ENCODE assay signal across 1 mouse cellular context in the genomic region with DNA sequence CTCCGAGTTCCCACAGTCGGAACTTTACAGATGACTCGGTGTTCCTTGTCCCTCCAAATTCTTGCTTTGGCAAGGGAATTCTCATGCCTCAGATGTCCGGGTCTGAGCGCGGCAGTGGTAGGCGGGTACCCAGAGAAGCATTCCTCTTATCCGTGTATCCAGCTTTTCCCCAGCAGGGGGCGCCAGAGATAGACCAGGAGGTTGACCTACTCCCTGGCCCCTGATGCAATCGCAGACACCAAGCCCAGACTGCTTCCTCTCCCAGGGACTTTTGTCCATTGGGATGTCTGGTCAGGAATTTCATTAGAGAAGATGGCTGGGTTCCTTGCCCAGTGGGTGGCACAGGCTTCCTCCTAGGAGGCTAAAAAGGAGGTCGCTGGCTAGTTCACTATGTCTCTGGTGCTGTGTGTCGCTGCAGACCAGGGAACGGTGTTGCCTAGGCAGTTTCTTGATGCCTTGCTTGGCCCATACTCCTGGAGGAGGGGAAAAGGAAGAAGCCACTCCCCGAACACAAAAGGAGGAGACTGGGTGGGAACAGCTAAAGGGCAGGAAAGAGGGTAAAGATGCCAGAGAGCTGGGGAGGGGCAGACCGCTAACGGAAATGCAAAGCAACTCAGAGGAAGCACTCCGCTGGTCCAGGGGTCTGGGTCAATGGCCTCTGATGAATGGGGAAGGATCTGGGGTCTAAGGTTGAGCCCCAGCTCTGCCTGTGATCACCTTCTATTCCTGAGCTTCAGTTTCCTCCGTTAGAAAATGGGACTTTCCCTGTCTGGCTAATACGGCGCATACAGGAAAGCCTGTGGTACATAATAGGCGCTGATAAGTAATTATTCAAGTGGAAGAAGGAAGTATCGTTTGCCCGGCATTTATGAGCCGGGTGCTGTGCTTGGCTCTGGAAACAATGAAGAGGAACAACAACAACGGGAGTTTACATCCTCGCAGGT.
TF ChIP-seq lines count a peak whose summit lies in the region.

No protein-coding gene starts in this region.

TF ChIP-seq in MEL, 35 proteins besides CTCF, POLR2A, EP300 and RAD21:
- no peak for TF ChIP-seq NELFE (IDR thresholded peaks at IDR 0.05; ENCODE audit: low read depth, low read length)
- TF ChIP-seq POLR2AphosphoS5 (IDR thresholded peaks at IDR 0.05; ENCODE audit: borderline replicate concordance, low read depth, low read length): no peak
- peak; percentile 14 for TF ChIP-seq SIN3A (IDR thresholded peaks at IDR 0.05; ENCODE audit: low read length)
- no peak for TF ChIP-seq MXI1 (IDR thresholded peaks at IDR 0.05; ENCODE audit: low read depth, low read length)
- TF ChIP-seq MAFK (IDR thresholded peaks at IDR 0.05; ENCODE audit: borderline replicate concordance, low read depth, low read length): no peak
- no peak for TF ChIP-seq MEF2A (IDR thresholded peaks at IDR 0.05; ENCODE audit: extremely low read depth, insufficient replicate concordance, low read depth, low read length, poor library complexity, severe bottlenecking)
- no peak for TF ChIP-seq JUND (IDR thresholded peaks at IDR 0.05; ENCODE audit: low read depth, low read length)
- TF ChIP-seq BHLHE40 (IDR thresholded peaks at IDR 0.05; ENCODE audit: borderline replicate concordance, low read depth, low read length): no peak
- TF ChIP-seq TCF12 (IDR thresholded peaks at IDR 0.05; ENCODE audit: low read depth, low read length): 0 out of 2 replicates have a peak, but pooled peaks have one; percentile 11
- TF ChIP-seq MAX (IDR thresholded peaks at IDR 0.05; ENCODE audit: low read length): no peak
- no peak; the same call in none of the 2 replicates for TF ChIP-seq HCFC1 (IDR thresholded peaks at IDR 0.05; ENCODE audit: low read depth, low read length)
- TF ChIP-seq GATA1 (IDR thresholded peaks at IDR 0.05; ENCODE audit: low read depth, low read length): peak; percentile 62
- TF ChIP-seq ZMIZ1 (IDR thresholded peaks at IDR 0.05; ENCODE audit: low read depth, low read length): no peak
- TF ChIP-seq TBP (IDR thresholded peaks at IDR 0.05; ENCODE audit: low read depth, low read length): peak; percentile 47; the same call in 1 of the 2 replicates
- TF ChIP-seq MYC (IDR thresholded peaks at IDR 0.05; ENCODE audit: low read depth, low read length): no peak
- no peak for TF ChIP-seq GABPA (IDR thresholded peaks at IDR 0.05; ENCODE audit: low read depth, low read length)
- TF ChIP-seq SMC3 (IDR thresholded peaks at IDR 0.05; ENCODE audit: low read depth, low read length): peak; percentile 77
- TF ChIP-seq TAL1 (IDR thresholded peaks at IDR 0.05; ENCODE audit: low read length): peak; percentile 27; the same call in 1 of the 2 replicates
- TF ChIP-seq ZKSCAN1 (IDR thresholded peaks at IDR 0.05; ENCODE audit: low read depth, low read length): no peak
- TF ChIP-seq MAZ (IDR thresholded peaks at IDR 0.05; ENCODE audit: low read depth, low read length): no peak
- TF ChIP-seq ZNF384 (IDR thresholded peaks at IDR 0.05; ENCODE audit: low read depth, low read length): no peak
- TF ChIP-seq USF1 (IDR thresholded peaks at IDR 0.05; ENCODE audit: low read depth, low read length): no peak
- TF ChIP-seq CHD1 (IDR thresholded peaks at IDR 0.05; ENCODE audit: low read depth, low read length): no peak
- TF ChIP-seq ELF1 (IDR thresholded peaks at IDR 0.05; ENCODE audit: low read depth, low read length): peak; percentile 41; the same call in 1 of the 2 replicates
- TF ChIP-seq USF2 (IDR thresholded peaks at IDR 0.05; ENCODE audit: borderline replicate concordance in 1 of 2, insufficient read depth in 1 of 2, low read depth in 1 of 2, low read length in 2 of 2): no peak
- 0 out of 2 replicates have a peak, but pooled peaks have one; percentile 28 for TF ChIP-seq RCOR1 (IDR thresholded peaks at IDR 0.05; ENCODE audit: low read depth, low read length)
- TF ChIP-seq E2F4 (IDR thresholded peaks at IDR 0.05; ENCODE audit: borderline replicate concordance, low read depth, low read length): no peak
- no peak for TF ChIP-seq POLR2AphosphoS2 (IDR thresholded peaks at IDR 0.05; ENCODE audit: low read length)
- TF ChIP-seq NRF1 (IDR thresholded peaks at IDR 0.05; ENCODE audit: insufficient read depth, low read depth, low read length, poor library complexity, severe bottlenecking): no peak
- no peak for TF ChIP-seq UBTF (IDR thresholded peaks at IDR 0.05; ENCODE audit: borderline replicate concordance, insufficient read depth, low read depth, low read length)
- no peak for TF ChIP-seq MYB (IDR thresholded peaks at IDR 0.05; ENCODE audit: low read depth, low read length)
- peak; percentile 58 for TF ChIP-seq ZC3H11A (IDR thresholded peaks at IDR 0.05; ENCODE audit: low read depth, low read length)
- 0 out of 2 replicates have a peak, but pooled peaks have one; percentile 9 for TF ChIP-seq ETS1 (IDR thresholded peaks at IDR 0.05; ENCODE audit: low read depth, low read length)
- no peak for TF ChIP-seq KAT2A (conservative IDR thresholded peaks at IDR 0.05; ENCODE audit: low read depth, low read length)
- no peak for TF ChIP-seq CHD2 (IDR thresholded peaks at IDR 0.05; ENCODE audit: low read length)
